Mouse (Mus musculus) left cerebral cortex, postnatal 10 days (tissue): ENCODE measurements around the gene Lonrf3. TPM values are rescaled to one million over a fixed set of nuclear protein-coding genes. Genes with fewer than 3 reads are reported as not detected.

ENCODE experiments used
- DNase-seq, 2 experiments: peaks; one replicate each; pipeline ENCODE4 v3.0.0; 2021 to 2022; ENCODE audit warnings: low spot score in 2 of 2, mixed read lengths in 1 of 2; ENCODE audit errors: extremely low spot score in 1 of 2
- intact Hi-C: fragments of 180-260 bp; cut with DNase I; formaldehyde crosslinking; loops from one replicate; pipeline ENCODE4 v1.15.1; 2025
- microRNA-seq: library from miRNA; unstranded; fragments of <30 nt; microRNA quantifications from one replicate; pipeline ENCODE4 v1.2.0, GENCODE M21; 2022
- total RNA-seq, 2 experiments: library from RNA; stranded (reverse); gene quantifications; 2 replicates each; pipeline ENCODE4 v1.2.3; 2021

The Lonrf3 gene
- total RNA-seq = 1 to 10 TPM; 7.4 to 9.7 TPM

- intact Hi-C loops = loop anchor here (5.0 kb wide), 1 partner anchor 96 kb away; no protein-coding TSS in a partner anchor
- DNase-seq = peak; percentile 50 to 78
Observed at GRCm38 (mm10) chrX:36328271-36329039, at the start of gene Lonrf3. Lonrf3 (plus strand) TSS chrX:36328353.

DNA sequence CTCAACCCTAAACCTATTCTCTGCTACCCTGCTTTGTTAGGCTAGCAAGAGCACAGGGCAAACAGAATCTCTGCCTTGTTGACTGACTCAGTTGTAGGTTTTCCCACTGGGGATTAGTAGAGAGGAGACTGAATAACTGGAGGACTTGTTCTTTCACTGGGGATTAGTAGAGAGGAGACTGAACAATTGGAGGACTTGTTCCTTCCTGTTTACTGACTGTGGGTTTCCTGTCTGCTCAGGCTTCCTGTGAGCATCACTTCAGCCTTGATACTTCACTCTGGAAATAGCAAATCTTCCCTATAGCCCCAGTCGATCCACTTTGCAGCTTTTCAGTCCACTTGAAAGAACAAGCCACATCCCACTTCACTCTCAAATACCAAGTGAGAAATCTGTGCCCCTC is 49.4 kb upstream of the Lonrf3 start:
- intact Hi-C loops = no loop called here
- no peak for DNase-seq

DNA sequence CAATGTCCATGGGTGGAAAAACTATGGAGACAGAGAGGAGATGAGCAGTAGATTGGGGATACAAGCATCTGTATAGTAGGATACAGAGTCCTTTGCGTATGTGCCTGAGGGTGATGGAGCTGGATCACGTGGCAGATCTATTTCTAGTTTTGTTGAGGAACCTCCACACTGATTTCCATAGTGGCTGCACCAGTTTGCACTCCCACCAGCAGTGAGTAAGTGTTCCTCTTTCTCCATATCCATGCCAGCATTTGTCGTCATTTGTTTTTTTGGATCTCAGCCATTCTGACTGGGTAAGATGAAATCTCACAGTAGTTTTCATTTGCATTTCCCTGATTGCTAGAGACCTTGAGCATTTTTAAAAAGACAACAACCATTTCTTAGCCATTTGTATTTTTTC is 16.7 kb upstream of the Lonrf3 start:
- intact Hi-C loops = no loop called here
- DNase-seq = no peak

GRCm38 (mm10) chrX:36327491-36328255 is 480 bp upstream of the Lonrf3 start:
- peak in 1 of 2 experiments; percentile 51 for DNase-seq
- intact Hi-C loops = loop anchor here (5.0 kb wide), 1 partner anchor 95 kb away; no protein-coding TSS in a partner anchor

DNA sequence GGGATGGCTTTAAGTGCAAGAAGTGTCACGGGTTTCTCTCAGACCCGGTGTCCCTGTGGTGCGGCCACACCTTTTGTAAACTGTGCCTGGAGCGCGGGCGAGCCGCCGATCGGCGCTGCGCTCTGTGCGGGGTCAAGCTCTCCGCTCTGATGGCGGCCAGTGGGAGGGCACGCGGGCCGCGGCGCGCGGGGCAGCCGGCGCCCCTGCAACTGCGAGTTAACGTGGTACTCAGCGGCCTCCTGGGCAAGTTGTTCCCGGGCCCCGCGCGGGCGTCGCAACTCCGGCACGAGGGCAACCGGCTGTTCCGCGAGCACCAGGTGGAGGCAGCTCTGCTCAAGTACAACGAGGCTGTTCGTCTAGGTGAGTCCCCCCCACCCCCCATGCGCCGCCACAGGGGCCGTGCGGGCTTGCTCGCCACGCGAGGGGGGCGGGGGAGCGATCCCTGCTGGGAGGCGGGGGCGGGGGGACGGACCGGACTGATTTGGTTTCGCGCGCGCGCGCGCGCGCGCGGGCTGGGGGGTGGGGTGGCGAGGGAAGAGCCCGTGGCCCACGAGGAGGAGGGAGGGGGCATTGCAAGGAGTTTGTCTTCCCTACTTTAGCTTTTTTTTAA is 992 bp downstream of the Lonrf3 start:
- peak in 1 of 2 experiments; percentile 33 for DNase-seq
- intact Hi-C loops = loop anchor here (5.0 kb wide), 1 partner anchor 97 kb away; no protein-coding TSS in a partner anchor

- intact Hi-C loops = loop anchor here (5.0 kb wide), 1 partner anchor 98 kb away; no protein-coding TSS in a partner anchor
Observed at GRCm38 (mm10) chrX:36329849-36330411, 1.8 kb downstream of the Lonrf3 start.

DNA sequence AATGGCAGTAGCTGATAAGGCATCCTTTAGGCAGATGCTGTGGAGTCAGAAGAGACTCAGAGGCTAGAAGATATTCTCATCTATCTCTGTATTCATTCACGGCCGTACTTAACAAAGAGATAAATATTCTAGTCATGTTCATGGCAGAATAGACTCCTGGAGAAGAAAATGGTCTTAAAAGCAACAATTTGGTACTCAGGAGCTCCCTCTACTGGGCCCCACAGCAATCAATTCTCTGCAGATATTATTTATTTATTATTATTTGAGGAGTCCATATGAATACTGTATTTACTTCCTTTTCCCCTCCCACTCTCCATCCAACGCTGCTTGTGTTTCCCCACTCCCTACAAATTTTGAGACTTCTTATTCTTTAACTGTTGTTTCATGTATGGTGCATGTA is 24.3 kb downstream of the Lonrf3 start:
- intact Hi-C loops = loop anchor here (5.0 kb wide), 1 partner anchor 125 kb away; no protein-coding TSS in a partner anchor
- DNase-seq = peak in 1 of 2 experiments; percentile 17

More at GRCm38 (mm10) chrX:36329849-36330411, 1.8 kb downstream of the Lonrf3 start:
- peak in 1 of 2 experiments; percentile 63 for DNase-seq

GRCm38 (mm10) chrX:36385340-36385739 is 57.2 kb downstream of the Lonrf3 start:
- intact Hi-C loops = no loop called here
- DNase-seq = no peak

GRCm38 (mm10) chrX:36389971-36390370 is 61.8 kb downstream of the Lonrf3 start:
- DNase-seq = peak in 1 of 2 experiments; percentile 34
- intact Hi-C loops = loop anchor here (5.0 to 10.0 kb wide), 2 partner anchors 163 to 555 kb away; no protein-coding TSS in a partner anchor

GRCm38 (mm10) chrX:36390503-36390902 is 62.4 kb downstream of the Lonrf3 start:
- no peak for DNase-seq
- intact Hi-C loops = loop anchor here (5.0 to 10.0 kb wide), 2 partner anchors 163 to 556 kb away; no protein-coding TSS in a partner anchor

DNA sequence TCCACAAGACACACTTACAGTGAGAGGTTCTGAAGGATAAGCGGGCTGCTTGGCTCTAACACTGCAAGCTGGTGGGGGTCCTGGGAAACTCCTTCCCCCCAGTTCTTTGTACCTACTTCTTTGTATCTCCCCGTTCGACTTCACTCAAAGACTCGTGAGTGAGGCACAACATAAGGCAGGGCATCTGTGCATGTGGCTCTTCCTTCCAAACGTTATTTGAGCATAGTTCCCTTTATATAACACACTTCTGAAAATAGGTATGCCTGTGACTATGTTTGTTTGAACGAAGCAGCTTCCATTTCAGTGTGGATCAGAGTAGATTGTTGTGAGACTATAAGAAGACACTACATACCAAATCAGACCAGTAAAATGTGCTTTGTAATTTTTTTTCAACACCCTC is 64.5 kb downstream of the Lonrf3 start:
- intact Hi-C loops = loop anchor here (5.0 to 10.0 kb wide), 2 partner anchors 165 to 558 kb away; no protein-coding TSS in a partner anchor
- no peak for DNase-seq

DNA sequence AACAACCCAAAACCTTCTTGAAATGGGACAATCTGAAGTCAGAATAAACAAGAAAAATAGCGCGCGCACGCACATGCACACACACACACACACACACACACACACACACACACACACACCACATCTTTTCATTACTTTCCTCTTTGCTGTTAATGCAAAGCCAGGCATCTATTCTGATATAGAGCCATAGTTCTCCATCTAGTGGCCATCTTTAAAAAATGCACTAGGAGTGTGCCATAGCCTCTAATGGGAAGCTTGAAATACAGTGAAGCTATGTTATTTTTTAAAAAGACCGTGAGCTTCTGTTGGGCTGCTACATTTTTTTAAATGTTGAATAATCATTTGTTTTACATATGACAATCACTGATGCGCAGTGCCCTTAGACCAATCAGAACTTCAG is 65.1 kb downstream of the Lonrf3 start:
- intact Hi-C loops = loop anchor here (5.0 to 10.0 kb wide), 2 partner anchors 166 to 558 kb away; no protein-coding TSS in a partner anchor
- no peak for DNase-seq

DNA sequence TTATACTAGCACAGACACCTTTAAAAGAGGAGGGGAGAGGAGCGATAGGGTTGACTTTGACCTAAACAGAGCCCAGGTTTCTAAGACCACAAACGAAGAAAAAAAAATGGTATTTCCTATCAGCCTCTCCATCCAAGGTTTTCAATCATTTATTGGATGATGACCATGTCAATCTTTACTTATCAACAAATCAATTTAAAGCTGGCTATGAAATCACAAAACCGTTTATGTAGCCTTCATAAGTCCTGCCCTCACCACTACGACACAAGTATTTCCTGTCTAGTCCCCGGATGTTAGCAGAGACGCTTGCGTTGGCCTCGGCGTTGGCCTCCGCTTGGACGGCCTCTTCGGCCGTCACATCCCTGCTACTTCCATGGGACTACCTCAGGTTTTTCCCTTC is 72.8 kb downstream of the Lonrf3 start, which contains the start of gene Gm6268:
Gene Gm6268 (plus strand): TSS at position 301 of the 400 bp plus-strand sequence.
- DNase-seq = no peak
- intact Hi-C loops = no loop called here

DNA sequence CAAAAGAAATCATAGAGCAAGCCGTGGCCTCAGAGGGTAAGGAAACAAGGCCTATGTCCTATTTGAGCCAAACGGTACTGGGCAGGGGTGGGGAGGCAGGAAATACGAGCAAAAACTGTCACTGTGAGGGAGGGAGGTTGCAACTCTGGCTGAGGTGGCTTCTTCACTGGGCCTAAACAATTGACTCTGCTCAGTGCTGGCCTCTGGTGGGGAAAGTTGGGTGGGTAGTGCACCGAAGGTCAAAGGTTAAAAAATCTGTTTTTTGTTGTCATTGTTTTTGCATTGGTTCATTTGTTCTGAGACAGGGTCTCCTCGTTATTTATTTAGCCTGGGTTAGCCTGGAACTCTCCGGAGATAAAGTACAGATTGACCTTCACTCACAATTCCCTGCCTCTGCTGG is 74.2 kb downstream of the Lonrf3 start:
- intact Hi-C loops = no loop called here
- DNase-seq = no peak

Small RNA genes within 50 kb of the gene (microRNA-seq; reads per million reads assigned to microRNA genes)
- gene Gm44485 = not detected

Other genes with a start within 250 kb of the Lonrf3 start
- 1 to 10 TPM; 4.2 to 5.2 TPM for gene Il13ra1, start 216.2 kb upstream of the Lonrf3 start, total RNA-seq
- gene Zcchc12, start 132.4 kb upstream of the Lonrf3 start, total RNA-seq = 100 to 1,000 TPM in 1 of 2 experiments, 10 to 100 TPM in 1; 96.7 to 114 TPM
- not detected for gene Gm6268, start 72.9 kb downstream of the Lonrf3 start, total RNA-seq
- gene Gm14569, start 163.5 kb downstream of the Lonrf3 start, total RNA-seq = under 1 TPM; 0.28 to 0.39 TPM